Mouse (Mus musculus) embryonic fibroblast, embryonic 13.5 days (primary cell): ENCODE results near the gene Wfikkn2.

ENCODE experiments used
- CTCF ChIP-seq: IDR thresholded peaks from 2 replicates; pipeline ENCODE4 v1.5.1; 2011; ENCODE audit warnings: mild to moderate bottlenecking, control low read depth, low read length, moderate library complexity, borderline replicate concordance; ENCODE audit not compliant: insufficient read depth
- POLR2A ChIP-seq: IDR thresholded peaks from 2 replicates; pipeline ENCODE4 v1.6.1; 2011; ENCODE audit warnings: low read depth, mild to moderate bottlenecking, control low read depth, low read length, moderate library complexity

GRCm38 (mm10) chr11:94274206-94274867 is 28.5 kb upstream of the Wfikkn2 start:
- TF ChIP-seq CTCF (no peak), POLR2A (no peak)
